Mouse (Mus musculus) retina, adult 2 months (tissue): ENCODE data around the gene Clybl.

Experiments used
- DNase-seq: peaks from one replicate; pipeline ENCODE4 v3.0.0-alpha.2; 2012; ENCODE audit warnings: low read depth, low spot score

Gene Clybl

GRCm38 (mm10) chr14:122300261-122300660 lies 118.8 kb downstream of the Clybl start:
- no peak for DNase-seq

GRCm38 (mm10) chr14:122303821-122304220 lies 122.3 kb downstream of the Clybl start:
- no peak for DNase-seq

- no peak for DNase-seq
Measured at GRCm38 (mm10) chr14:122305132-122305531, 123.6 kb downstream of the Clybl start.

- no peak for DNase-seq
Measured at GRCm38 (mm10) chr14:122312415-122312814, 130.9 kb downstream of the Clybl start.

- DNase-seq, result no peak
Measured at GRCm38 (mm10) chr14:122313328-122313727, 131.8 kb downstream of the Clybl start.

GRCm38 (mm10) chr14:122315743-122316142 lies 134.2 kb downstream of the Clybl start:
- DNase-seq, result no peak

GRCm38 (mm10) chr14:122322136-122322535 lies 140.6 kb downstream of the Clybl start:
- no peak for DNase-seq

- DNase-seq, result no peak
Measured at GRCm38 (mm10) chr14:122323838-122324458, 142.4 kb downstream of the Clybl start.

GRCm38 (mm10) chr14:122330136-122330535 lies 148.6 kb downstream of the Clybl start:
- no peak for DNase-seq

- no peak for DNase-seq
Measured at GRCm38 (mm10) chr14:122330716-122331115, 149.2 kb downstream of the Clybl start.

- DNase-seq, result no peak
Measured at GRCm38 (mm10) chr14:122331635-122332460, 150.3 kb downstream of the Clybl start.

- DNase-seq, result no peak
Measured at GRCm38 (mm10) chr14:122336957-122337356, 155.5 kb downstream of the Clybl start.

GRCm38 (mm10) chr14:122338784-122339183 lies 157.3 kb downstream of the Clybl start:
- no peak for DNase-seq

GRCm38 (mm10) chr14:122340141-122340540 lies 158.6 kb downstream of the Clybl start:
- DNase-seq, result no peak

- DNase-seq, result no peak
Measured at GRCm38 (mm10) chr14:122341591-122342360, 160.3 kb downstream of the Clybl start.

- DNase-seq, result no peak
Measured at GRCm38 (mm10) chr14:122344272-122345224, 163.0 kb downstream of the Clybl start.

GRCm38 (mm10) chr14:122348069-122348468 lies 166.6 kb downstream of the Clybl start:
- DNase-seq, result no peak

- DNase-seq, result no peak
Measured at GRCm38 (mm10) chr14:122349326-122349725, 167.8 kb downstream of the Clybl start.

- no peak for DNase-seq
Measured at GRCm38 (mm10) chr14:122349761-122350160, 168.3 kb downstream of the Clybl start.

- no peak for DNase-seq
Measured at GRCm38 (mm10) chr14:122350766-122351165, 169.3 kb downstream of the Clybl start.

- no peak for DNase-seq
Measured at GRCm38 (mm10) chr14:122357316-122357715, 175.8 kb downstream of the Clybl start.
